Mouse (Mus musculus) lung, adult 2 months (tissue): ENCODE measurements at regions not wholly inside any gene's neighbourhood (a gene's known extent, or its start where the extent isn't known, plus 50 kb on each side); places are given as distances from the start of the nearest gene placed in this dataset.

Source experiments
- DNase-seq: peaks from one replicate; pipeline ENCODE4 v3.0.0; 2022
- H3K4me1 ChIP-seq: fragments of 200-500 bp; 2 replicates; pipeline ENCODE4 v1.6.1; 2011; ENCODE audit warnings: low read length; ENCODE audit not compliant: control insufficient read depth, insufficient read depth
- H3K4me3 ChIP-seq: fragments of 200-500 bp; replicated peaks from 2 replicates; pipeline ENCODE3; 2011; ENCODE audit warnings: low read depth, mild to moderate bottlenecking, control low read depth, low read length; ENCODE audit errors: extremely low read depth
- CTCF ChIP-seq: fragments of 200-500 bp; IDR thresholded peaks from 2 replicates; pipeline ENCODE4 v1.5.1; 2011; ENCODE audit warnings: mild to moderate bottlenecking, low read length, control low read depth; ENCODE audit not compliant: insufficient read depth
- POLR2A ChIP-seq: fragments of 200-500 bp; IDR thresholded peaks from 2 replicates; pipeline ENCODE4 v1.6.1; 2011; ENCODE audit warnings: low read depth, mild to moderate bottlenecking, control low read depth, low read length, borderline replicate concordance; ENCODE audit errors: extremely low read depth
- WGBS: fragments of 180-500 bp; shearing (Covaris S2); methylation state at CpG from one replicate; pipeline ENCODE4 v1.1.7; 2018; 5-methylcytosine and 5-hydroxymethylcytosine counted together

- WGBS = 25% methylated on average over 15 of the region's 15 CpGs
- TF ChIP-seq POLR2A = no peak
- peak; percentile 37 for TF ChIP-seq CTCF
- peak; percentile 65 for DNase-seq
Measured at GRCm38 (mm10) chr6:100127221-100128143, 159.8 kb downstream of the Rybp start.

GRCm38 (mm10) chr6:100126736-100127135 is 160.5 kb downstream of the Rybp start:
- TF ChIP-seq POLR2A (no peak), CTCF (no peak)
- no peak overlapping the region for H3K4me3 ChIP-seq
- 67% methylated on average over 8 of the region's 8 CpGs for WGBS
- no peak for DNase-seq
- peaks cover 8% of the 10 kb centered on the region; the same call in 1 of the 2 replicates for H3K4me1 ChIP-seq

More at GRCm38 (mm10) chr6:100127221-100128143, 159.8 kb downstream of the Rybp start:
- Histone ChIP-seq H3K4me3 (no peak overlapping the region), H3K4me1 (peaks cover 8% of the 10 kb centered on the region; the same call in 1 of the 2 replicates)

GRCm38 (mm10) chr6:100126326-100126725 is 161.0 kb downstream of the Rybp start:
- DNase-seq = no peak
- TF ChIP-seq POLR2A = no peak
- no peak for TF ChIP-seq CTCF
- 82% methylated on average over 3 of the region's 3 CpGs for WGBS
- Histone ChIP-seq H3K4me1 (peaks cover 8% of the 10 kb centered on the region; the same call in 1 of the 2 replicates), H3K4me3 (no peak overlapping the region)

- no peak overlapping the region for H3K4me3 ChIP-seq
- DNase-seq = no peak
- 37% methylated on average over 6 of the region's 6 CpGs for WGBS
- no peaks in the 10 kb centered on the region for H3K4me1 ChIP-seq
- TF ChIP-seq POLR2A = no peak
- no peak for TF ChIP-seq CTCF
Measured at GRCm38 (mm10) chr6:100121240-100121639, 166.0 kb downstream of the Rybp start.

- DNase-seq = no peak
- TF ChIP-seq CTCF (no peak), POLR2A (no peak)
- 82% methylated on average over 16 of the region's 16 CpGs for WGBS
- no peaks in the 10 kb centered on the region for H3K4me1 ChIP-seq
- H3K4me3 ChIP-seq = no peak overlapping the region
Measured at GRCm38 (mm10) chr6:100120017-100120944, 167.0 kb downstream of the Rybp start.

- DNase-seq = no peak
- WGBS = 93% methylated on average over 3 of the region's 3 CpGs
- H3K4me1 ChIP-seq = no peaks in the 10 kb centered on the region
- TF ChIP-seq CTCF = no peak
- TF ChIP-seq POLR2A = no peak
- H3K4me3 ChIP-seq = no peak overlapping the region
Measured at GRCm38 (mm10) chr6:100117084-100117483, 170.2 kb downstream of the Rybp start.

- no peak for TF ChIP-seq CTCF
- no peak for TF ChIP-seq POLR2A
- peaks cover 10% of the 10 kb centered on the region; the same call in 1 of the 2 replicates for H3K4me1 ChIP-seq
- H3K4me3 ChIP-seq = no peak overlapping the region
- WGBS = 57% methylated on average over 4 of the region's 4 CpGs
- no peak for DNase-seq
Measured at GRCm38 (mm10) chr6:100113393-100114137, 173.7 kb downstream of the Rybp start.

- Histone ChIP-seq H3K4me3 (no peak overlapping the region), H3K4me1 (peaks cover 10% of the 10 kb centered on the region; the same call in 1 of the 2 replicates)
- 60% methylated on average over 2 of the region's 2 CpGs for WGBS
- no peak for DNase-seq
- no peak for TF ChIP-seq CTCF
- TF ChIP-seq POLR2A = no peak
Measured at GRCm38 (mm10) chr6:100110981-100111660, 176.2 kb downstream of the Rybp start.

- no peak for DNase-seq
- Histone ChIP-seq H3K4me1 (peaks cover 10% of the 10 kb centered on the region; the same call in 1 of the 2 replicates), H3K4me3 (no peak overlapping the region)
- WGBS = 30% methylated on average over 7 of the region's 7 CpGs
- TF ChIP-seq POLR2A (no peak), CTCF (no peak)
Measured at GRCm38 (mm10) chr6:100109979-100110378, 177.3 kb downstream of the Rybp start.
